Mouse (Mus musculus): Measurements from ENCODE around the gene Gm8113.
"Not testable (repeated sequence)": the region's sequence is repeated elsewhere in the genome, so short reads cannot be mapped to it uniquely, and the experiment has no call there.

The Gm8113 gene

DNA sequence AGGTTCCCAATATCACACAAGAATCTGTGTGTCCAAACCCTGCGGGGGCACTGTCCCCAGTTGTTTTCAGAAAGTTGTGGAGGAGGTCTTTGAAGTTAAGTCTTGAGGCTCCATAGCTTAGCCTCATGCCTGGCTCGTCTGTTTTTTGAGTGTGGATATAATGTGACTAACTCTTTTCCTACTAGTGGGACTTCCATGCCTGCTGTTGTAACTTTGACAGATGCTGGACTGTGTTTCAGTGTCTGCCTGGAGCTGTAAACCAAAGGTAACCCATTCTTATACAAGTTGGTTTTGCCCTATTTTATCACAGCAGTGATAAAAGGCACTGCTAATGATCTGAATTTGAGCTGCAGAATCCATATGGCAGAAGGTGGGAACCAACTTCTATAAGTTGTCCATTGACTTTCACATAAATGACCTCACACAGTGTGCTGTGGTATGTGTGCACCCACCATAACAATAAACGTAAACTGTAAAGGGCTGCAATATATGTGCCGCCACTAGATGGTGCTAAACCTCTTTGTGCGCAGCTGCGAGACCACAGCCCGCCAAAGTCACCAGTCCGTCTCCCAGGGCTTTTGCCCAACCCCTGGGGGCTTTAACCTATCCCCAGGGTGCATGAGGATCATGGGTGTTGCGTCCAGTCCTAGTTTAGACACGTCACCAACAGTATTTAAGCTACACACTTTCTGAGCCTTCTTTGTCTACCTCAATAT is at the start of gene Gm8113:
Gm8113 (plus strand) TSS at position 703 of the 716 bp plus-strand sequence.
- peak; percentile 43 for DNase-seq (ENCODE audit: low read depth, low spot score)

- DNase-seq (ENCODE audit: low read depth, low spot score): not testable (repeated sequence)
Observed at GRCm38 (mm10) chr14:43875417-43875816, 49.8 kb upstream of the Gm8113 start, which contains the start of gene Ear1. Gene Ear1 (minus strand): TSS chr14:43875517.

GRCm38 (mm10) chr14:43877789-43878188 is 47.4 kb upstream of the Gm8113 start:
- not testable (repeated sequence) for DNase-seq (ENCODE audit: low read depth, low spot score)

DNA sequence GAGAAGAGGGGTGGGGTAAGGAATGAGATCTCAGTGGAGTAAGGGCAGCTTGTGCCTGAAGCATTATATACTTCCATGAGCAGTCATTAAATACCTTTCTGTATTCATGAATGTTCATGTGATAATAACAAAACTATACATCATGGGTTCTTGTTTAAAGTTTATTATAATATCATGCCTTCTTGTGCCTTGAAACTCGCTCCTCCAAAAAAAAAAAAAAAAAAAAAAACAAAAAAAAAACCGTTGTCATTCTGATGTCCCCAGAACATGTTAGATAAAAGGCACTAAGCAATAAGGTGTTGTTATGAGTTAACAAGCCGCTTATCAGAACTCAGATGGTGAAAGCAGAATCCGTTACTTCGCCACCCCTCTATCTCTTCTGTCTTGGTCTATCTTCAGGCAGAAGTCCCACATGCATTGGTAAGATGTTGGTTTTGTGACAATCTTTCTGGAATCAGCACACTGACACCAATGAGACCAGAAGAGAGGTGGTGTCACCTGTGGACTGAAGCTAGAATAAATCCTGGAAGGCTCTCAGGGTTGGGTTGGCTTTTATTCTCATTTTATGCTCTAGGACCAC is 45.1 kb upstream of the Gm8113 start:
- not testable (repeated sequence) for DNase-seq (ENCODE audit: low read depth, low spot score)

- DNase-seq (ENCODE audit: low read depth, low spot score): not testable (repeated sequence)
Observed at GRCm38 (mm10) chr14:43886235-43886634, 39.0 kb upstream of the Gm8113 start.

DNA sequence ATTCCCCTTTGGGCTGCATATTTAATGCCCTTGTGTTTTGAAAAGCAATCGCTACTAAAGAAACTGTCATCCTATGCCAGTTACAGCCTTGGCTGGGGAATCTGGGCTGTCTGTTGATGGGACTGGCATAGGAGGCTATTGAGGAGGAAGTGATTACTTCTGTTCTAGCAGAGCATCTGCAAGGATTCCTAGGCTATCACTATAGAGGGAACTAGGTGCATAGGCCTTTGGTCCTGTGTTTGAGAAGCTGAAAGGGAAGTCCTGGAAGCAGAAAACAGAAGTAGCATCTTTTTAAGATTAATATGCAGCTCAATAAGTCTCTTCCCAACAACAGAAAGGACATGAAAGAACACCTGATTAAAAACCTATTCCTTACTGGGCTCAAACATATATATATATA is 33.9 kb upstream of the Gm8113 start:
- not testable (repeated sequence) for DNase-seq (ENCODE audit: low read depth, low spot score)

DNA sequence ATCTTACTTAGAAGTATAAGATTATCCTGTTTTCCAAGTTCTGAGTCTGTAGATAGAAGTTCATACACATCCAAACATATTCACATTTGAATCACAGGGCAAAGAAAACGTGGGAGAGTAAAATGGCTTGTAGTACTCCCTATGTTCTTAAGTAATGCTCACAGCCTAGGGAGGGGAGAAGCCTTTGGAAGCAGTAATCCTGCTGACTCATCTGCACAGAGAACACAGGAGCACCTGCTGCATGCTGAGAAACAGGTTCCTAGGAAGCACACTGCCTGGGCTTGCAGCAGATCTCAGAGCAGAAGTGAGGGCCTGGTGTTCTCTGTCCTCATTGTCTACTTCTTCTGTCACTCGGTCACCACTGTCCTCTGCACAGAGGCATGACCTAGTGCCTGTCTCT is 29.8 kb upstream of the Gm8113 start:
- not testable (repeated sequence) for DNase-seq (ENCODE audit: low read depth, low spot score)

DNA sequence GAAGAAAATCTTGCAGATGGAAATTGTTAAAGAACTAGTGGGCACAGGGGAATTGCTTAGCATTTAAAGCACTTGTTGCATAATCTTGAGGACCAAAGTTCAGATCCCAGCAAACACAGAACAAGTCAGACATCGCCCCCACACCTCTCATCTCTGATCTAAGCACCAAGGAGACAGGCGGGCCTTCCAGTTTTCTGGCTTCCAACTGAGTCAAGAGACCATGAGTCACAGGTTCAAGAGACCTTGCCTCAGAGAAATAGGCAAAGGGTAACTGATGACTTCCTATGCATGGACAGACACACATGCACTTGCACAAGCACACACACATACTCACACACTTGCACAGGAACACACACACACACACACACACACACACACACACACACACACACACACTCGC is 26.6 kb upstream of the Gm8113 start:
- not testable (repeated sequence) for DNase-seq (ENCODE audit: low read depth, low spot score)

DNA sequence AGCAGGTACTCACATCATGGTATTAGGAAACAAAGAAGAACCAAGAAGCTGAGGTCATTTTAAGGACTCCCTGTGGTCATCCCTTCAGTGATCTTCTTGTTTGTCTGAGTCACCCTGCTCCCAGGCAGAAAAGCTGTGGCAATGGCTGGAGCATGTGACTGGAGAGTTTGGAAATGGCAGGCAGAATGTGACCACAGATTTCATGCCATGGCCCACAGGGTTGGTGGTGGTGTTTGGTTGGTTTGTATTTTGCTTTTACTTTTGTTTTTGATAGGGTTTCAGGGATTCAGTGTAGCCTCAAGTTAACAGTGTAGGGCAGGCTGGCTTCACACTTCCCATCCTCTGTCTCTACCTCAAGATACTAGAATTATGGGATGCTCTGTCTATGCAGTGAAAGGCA is 7.0 kb upstream of the Gm8113 start:
- not testable (repeated sequence) for DNase-seq (ENCODE audit: low read depth, low spot score)

DNA sequence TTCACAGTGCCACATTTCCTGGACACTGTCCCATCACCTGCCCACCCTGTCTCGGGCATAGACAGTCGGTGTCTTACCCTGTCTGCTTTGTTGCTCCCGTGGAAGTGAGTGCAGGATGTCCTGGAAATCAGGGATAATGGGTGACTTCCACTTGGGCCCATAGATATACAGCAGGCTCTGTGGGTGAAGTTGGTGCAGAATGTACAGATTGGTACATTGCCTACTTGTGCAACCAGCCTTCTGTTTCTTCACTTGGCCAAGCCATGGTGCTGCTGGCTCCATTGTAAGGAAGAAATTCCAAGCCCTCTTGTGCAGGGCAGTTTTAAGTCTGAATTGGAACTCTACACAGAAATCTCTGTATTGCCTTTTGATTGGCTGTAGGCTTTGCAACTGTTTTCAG is 1.7 kb upstream of the Gm8113 start, which contains the start of gene Ear10:
Ear10 (minus strand) TSS at position 101 of the 400 bp plus-strand sequence.
- DNase-seq (ENCODE audit: low read depth, low spot score): not testable (repeated sequence)

DNA sequence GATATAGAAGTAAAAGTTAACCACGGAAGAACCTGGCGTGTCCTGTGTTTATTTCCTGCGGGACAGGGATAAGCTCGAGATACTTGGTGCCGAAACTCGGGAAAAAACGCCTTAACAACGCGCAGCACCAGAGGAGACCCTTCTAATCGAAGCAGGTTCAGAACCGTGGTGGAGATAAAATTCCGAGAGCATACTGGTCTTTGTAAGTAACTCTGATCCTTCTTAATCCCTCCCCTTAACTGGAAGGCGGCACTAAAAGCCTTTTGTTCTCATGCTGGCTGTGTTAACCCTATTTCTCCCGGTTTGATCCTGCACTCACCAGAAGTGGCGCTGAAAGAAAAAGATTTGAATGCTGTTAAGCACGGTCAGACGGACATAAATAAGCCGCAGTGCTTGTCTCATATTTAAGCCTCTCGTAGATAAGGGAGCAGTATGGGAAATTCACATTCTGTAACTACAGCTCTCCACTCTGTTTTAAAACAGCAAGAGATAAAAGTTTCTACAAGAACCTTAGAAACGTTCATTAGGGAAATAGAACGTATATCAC is 287 bp downstream of the Gm8113 start:
- DNase-seq (ENCODE audit: low read depth, low spot score): peak; percentile 13

DNA sequence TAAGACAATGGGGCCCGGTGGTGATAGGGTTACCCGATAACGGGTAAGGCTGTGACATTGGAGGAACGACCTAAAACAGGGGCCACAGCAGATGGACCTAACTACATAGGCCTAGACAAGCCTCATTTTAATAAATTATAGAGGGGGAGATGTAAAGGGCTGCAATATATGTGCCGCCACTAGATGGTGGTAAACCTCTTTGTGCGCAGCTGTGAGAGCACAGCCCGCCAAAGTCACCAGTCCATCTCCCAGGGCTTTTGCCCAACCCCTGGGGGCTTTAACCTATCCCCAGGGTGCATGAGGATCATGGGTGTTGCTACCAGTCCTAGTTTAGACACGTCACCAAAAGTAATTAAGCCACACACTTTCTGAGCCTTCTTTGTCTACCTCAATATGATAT is 7.8 kb downstream of the Gm8113 start:
- peak; percentile 5 for DNase-seq (ENCODE audit: low read depth, low spot score)

GRCm38 (mm10) chr14:43933399-43933798 is 8.2 kb downstream of the Gm8113 start:
- DNase-seq (ENCODE audit: low read depth, low spot score): not testable (repeated sequence)

DNA sequence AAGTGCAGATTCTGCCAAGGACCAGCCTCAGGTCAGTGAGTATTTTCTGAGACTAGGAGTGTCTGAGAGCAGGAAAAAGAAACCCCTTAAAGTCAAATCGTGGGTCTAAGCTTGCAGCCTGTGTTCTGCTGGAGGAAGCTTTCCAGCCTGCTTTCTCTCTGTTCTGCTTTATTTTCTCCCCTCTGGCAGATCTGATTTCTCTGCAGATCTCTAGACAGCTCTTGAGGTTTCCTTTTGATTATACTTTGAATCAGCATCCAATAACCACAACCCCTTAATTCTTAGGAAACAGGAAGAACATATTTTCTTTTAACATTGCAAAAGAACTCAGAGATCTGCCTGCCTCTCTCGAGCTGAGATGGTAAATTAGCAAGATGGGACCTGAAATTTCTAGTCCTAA is 28.2 kb downstream of the Gm8113 start:
- not testable (repeated sequence) for DNase-seq (ENCODE audit: low read depth, low spot score)

DNA sequence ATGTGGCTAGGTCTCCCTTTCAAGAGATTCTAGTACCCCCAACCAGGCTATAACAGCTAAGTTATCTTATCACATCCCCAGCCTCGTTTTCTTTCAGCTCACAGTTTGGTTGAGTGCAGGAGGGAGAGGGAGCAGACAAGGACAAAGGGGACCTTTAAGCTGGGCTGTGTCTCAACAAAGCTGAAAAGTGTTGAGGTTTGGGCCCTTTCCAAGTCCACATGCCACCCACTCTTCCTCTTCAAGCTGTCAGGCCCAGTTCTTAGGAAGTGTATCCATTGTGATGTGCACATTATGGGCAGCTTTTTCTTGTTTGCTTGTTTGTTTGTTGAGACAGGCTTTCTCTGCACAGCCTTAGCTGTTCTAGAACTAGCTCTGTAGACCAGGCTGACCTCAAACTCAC is 29.9 kb downstream of the Gm8113 start:
- not testable (repeated sequence) for DNase-seq (ENCODE audit: low read depth, low spot score)

GRCm38 (mm10) chr14:43956769-43957168 is 31.6 kb downstream of the Gm8113 start, which contains the start of gene Ang5:
Gene Ang5 (plus strand): TSS chr14:43957069.
- not testable (repeated sequence) for DNase-seq (ENCODE audit: low read depth, low spot score)
